In genomic region chr6:50366724-50367123, GRCm38 (mm10) we compare ENCODE assay signal across 10 mouse cellular contexts.
A peak's percentile ranks its signal among the peaks of the same experiment; 100 is the strongest.
DNase-seq lines count a peak whose midpoint lies in the region; ATAC-seq lines count a peak whose summit lies in the region.
"Had no signal": no experiment of that assay in that cellular context is flagged by ENCODE, and none has a peak within 500 bp of the region (broad histone marks: within the 10 kb centered on the region; RNA-seq: fewer than 3 reads in every experiment).

No protein-coding gene starts in this region.

- no peaks in the 10 kb centered on the region for H3K9me3 ChIP-seq in heart, embryonic 14.5 days (ENCODE audit: control insufficient read depth, low read length)
- no peaks in the 10 kb centered on the region for H3K9me3 ChIP-seq in hindbrain, embryonic 16.5 days (ENCODE audit: control insufficient read depth, low read length)
- H3K9me3 ChIP-seq: megakaryocyte, embryonic 14.5 days had no signal

- peak overlapping the region; percentile 79 to 82 for H3K27ac ChIP-seq in heart, embryonic 14.5 days (replicated peaks in 1 of 2; ENCODE audit: control insufficient read depth in 1 of 2, insufficient read depth in 1 of 2, low read depth in 2 of 2, low read length in 2 of 2)
- H3K27ac ChIP-seq in hindbrain, embryonic 16.5 days (ENCODE audit: low read depth, low read length) = no peak overlapping the region
- H3K27ac ChIP-seq: liver, embryonic 14.5 days had no signal

- H3K36me3 ChIP-seq in heart, embryonic 14.5 days (ENCODE audit: control insufficient read depth, insufficient read depth, low read length) = peaks cover 23% of the 10 kb centered on the region
- no peaks in the 10 kb centered on the region for H3K36me3 ChIP-seq in hindbrain, embryonic 16.5 days (ENCODE audit: control insufficient read depth, insufficient read depth, low read length)

- DNase-seq in cerebellum, adult 11-12 months = peak; percentile 68
- peak; percentile 75 for DNase-seq in cerebellum, adult 9-11 months
- DNase-seq in right cerebral cortex, adult 18-20 months = peak; percentile 76
- DNase-seq in c-Kit-positive CD71-positive TER-119-positive erythroid progenitor cells, embryonic 14.5 days (ENCODE audit: low spot score) = no peak
- no peak for DNase-seq in ovary, adult 18-20 months (ENCODE audit: low spot score)
- no peak for DNase-seq in lung, postnatal 14 days

- no peaks in the 10 kb centered on the region; the same call in 1 of the 2 replicates for H3K27me3 ChIP-seq in heart, embryonic 14.5 days (ENCODE audit: control insufficient read depth, insufficient read depth, low read length)
- H3K27me3 ChIP-seq in hindbrain, embryonic 16.5 days (replicated peaks; ENCODE audit: control insufficient read depth, insufficient read depth, low read length) = no peaks in the 10 kb centered on the region
- H3K27me3 ChIP-seq: megakaryocyte, embryonic 14.5 days had no signal

- peaks cover 21 to 39% of the 10 kb centered on the region in 2 experiments for H3K4me1 ChIP-seq in heart, embryonic 14.5 days (ENCODE audit: control insufficient read depth in 2 of 2, insufficient read depth in 2 of 2, low read length in 2 of 2)
- H3K4me1 ChIP-seq in hindbrain, embryonic 16.5 days (ENCODE audit: control insufficient read depth, insufficient read depth, low read depth, low read length) = no peaks in the 10 kb centered on the region

- 0 out of 2 replicates have a peak, but pooled peaks have one; percentile 27 for ATAC-seq in heart, embryonic 14.5 days (ENCODE audit: insufficient number of reproducible peaks, insufficient read depth, low FRiP score, low read depth)
- no peak for ATAC-seq in hindbrain, embryonic 16.5 days

- peak overlapping the region; percentile 60; the same call in 1 of the 2 replicates for H3K9ac ChIP-seq in heart, embryonic 14.5 days (ENCODE audit: low read length)
- H3K9ac ChIP-seq in hindbrain, embryonic 16.5 days (ENCODE audit: low read depth, low read length) = no peak overlapping the region
- H3K9ac ChIP-seq: liver, embryonic 14.5 days had no signal

- H3K4me2 ChIP-seq in heart, embryonic 14.5 days (ENCODE audit: low read length) = no peak overlapping the region
- H3K4me2 ChIP-seq in hindbrain, embryonic 16.5 days (ENCODE audit: low read length) = no peak overlapping the region

- no peak overlapping the region for H3K4me3 ChIP-seq in heart, embryonic 14.5 days (ENCODE audit: control insufficient read depth in 1 of 2, insufficient read depth in 1 of 2, low read depth in 1 of 2, low read length in 2 of 2)
- H3K4me3 ChIP-seq in hindbrain, embryonic 16.5 days (ENCODE audit: low read length) = no peak overlapping the region
- H3K4me3 ChIP-seq: megakaryocyte, embryonic 14.5 days had no signal

- 34% methylated on average over 5 of the region's 5 CpGs for WGBS in heart, embryonic 14.5 days
- WGBS in hindbrain, embryonic 16.5 days = 85% methylated on average over 5 of the region's 5 CpGs

Comparison
In these comparisons a context has a peak if more than half of its experiments do, and no peak if none do; other contexts are left out.
1. DNase-seq: peak in cerebellum, adult 11-12 months (single experiment), cerebellum, adult 9-11 months (single experiment) and right cerebral cortex, adult 18-20 months (single experiment); none in c-Kit-positive CD71-positive TER-119-positive erythroid progenitor cells, embryonic 14.5 days (single experiment), ovary, adult 18-20 months (single experiment) and lung, postnatal 14 days (single experiment).